Mouse (Mus musculus) adrenal gland, adult 8-10 months (tissue): ENCODE measurements around the gene Retreg3. TPM values are rescaled to one million over a fixed set of nuclear protein-coding genes. Genes with fewer than 3 reads are reported as not detected.

Source experiments
- DNase-seq: peaks from one replicate; pipeline ENCODE4 v3.0.0; 2022
- total RNA-seq, 4 experiments: library from RNA; stranded (reverse); gene quantifications; 2 replicates each; pipeline ENCODE4 v1.2.4; 2022

The Retreg3 gene
- total RNA-seq, 4 experiments from 2014 or later: 48.0 to 56.4 (median 50.8) TPM

DNA sequence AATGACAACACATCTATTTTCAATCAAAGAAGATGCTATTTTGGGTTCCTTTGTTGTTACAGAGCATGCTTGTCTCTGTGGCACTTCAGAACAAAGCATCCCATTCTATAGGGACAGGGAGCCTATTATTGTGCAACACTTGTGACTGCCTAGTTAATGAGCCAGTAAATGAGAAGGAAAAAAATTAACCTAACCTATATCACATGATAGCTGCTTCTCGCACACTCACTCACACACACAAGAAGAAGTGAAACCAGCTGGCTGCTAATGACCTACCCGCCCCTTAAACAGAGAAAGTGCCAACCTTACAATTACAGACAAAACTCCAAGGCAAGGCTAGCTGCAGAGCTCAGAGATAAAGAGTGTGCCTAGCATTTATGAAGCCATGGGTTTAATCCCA, 4.1 kb downstream of the Retreg3 start:
- no peak for DNase-seq

GRCm38 (mm10) chr11:101112186-101112585, 7.5 kb downstream of the Retreg3 start:
- no peak for DNase-seq

- no peak for DNase-seq
Observed at GRCm38 (mm10) chr11:101111178-101111577, 8.5 kb downstream of the Retreg3 start.

DNA sequence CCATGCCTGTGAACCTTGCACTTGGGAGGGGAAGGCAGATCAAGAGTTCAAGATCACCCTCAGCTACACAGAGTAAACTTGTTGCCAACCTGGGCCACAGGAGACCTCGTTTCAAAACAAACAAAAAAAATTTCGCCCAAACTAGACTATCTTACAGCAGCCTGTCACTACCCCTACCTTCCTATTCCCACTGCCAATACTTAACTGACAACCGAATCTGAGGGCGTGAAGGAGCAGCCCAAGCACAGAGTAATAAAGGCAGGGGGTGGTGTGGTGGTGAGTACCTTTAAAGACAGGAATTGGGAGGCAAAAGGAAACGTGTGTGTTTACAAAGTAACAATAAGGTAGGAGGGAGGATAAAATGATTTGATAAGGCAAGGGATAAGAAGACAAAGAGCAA, 9.0 kb downstream of the Retreg3 start:
- DNase-seq: no peak

DNA sequence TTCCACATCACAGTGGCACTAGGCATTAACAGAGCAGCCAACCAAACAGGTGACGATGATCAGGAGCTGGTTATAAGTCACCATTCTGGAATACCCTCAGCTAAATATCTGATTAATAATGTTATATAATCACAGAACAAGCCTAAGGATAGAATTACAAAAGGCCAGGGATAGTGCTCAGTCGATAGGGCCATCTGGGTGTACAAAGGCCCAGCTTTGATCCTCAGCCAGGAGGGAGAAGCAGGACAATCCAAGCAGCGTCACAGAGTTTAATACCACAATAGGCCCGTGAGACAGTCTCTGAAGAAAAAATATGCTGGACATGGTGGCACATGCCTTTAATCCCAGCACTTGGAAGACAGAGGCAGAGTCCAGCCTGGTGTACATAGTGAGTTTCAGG, 10.3 kb downstream of the Retreg3 start:
- DNase-seq: no peak

GRCm38 (mm10) chr11:101103011-101103410, 16.7 kb downstream of the Retreg3 start:
- DNase-seq: no peak

- DNase-seq: no peak
Observed at GRCm38 (mm10) chr11:101098231-101098630, 21.5 kb downstream of the Retreg3 start.

DNA sequence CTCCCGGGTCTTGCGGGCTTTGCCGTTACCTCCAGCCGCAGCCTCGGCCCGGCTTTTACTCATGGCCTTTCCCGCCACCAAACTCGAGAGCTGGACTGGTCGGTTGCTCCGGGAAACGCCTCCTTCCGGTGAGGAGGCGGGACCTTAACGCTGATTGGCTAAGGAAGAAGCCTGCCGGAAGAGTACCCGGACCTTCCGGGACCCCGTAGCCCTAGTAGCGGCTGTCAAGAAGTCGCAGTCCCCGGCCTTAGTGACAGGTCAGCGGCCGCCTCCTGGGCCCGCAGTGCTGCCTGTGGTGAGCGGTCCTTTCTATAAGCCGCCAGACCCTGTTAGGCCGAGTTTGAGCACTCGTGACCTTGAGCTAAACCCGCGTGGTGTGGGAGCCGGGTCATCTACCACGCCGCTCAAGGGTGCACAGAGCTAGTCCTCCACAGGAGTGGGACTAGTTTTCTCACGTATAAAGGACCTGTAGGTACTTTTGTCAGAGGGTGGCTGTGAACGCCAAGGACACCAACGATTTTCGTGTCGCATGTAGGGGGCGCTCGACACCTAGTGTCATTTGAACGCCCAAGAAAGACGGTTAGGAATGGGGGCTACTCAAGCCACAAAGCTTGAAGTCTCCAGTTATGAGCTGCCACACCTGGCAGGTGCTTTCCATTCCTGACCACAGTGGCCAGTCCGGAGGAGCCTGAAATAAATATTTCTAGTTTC, 24.2 kb downstream of the Retreg3 start, which contains the start of gene Psmc3ip:
Gene Psmc3ip, minus strand, starts transcription at position 123 of the 711 bp plus-strand sequence.
- DNase-seq: peak; percentile 95

DNA sequence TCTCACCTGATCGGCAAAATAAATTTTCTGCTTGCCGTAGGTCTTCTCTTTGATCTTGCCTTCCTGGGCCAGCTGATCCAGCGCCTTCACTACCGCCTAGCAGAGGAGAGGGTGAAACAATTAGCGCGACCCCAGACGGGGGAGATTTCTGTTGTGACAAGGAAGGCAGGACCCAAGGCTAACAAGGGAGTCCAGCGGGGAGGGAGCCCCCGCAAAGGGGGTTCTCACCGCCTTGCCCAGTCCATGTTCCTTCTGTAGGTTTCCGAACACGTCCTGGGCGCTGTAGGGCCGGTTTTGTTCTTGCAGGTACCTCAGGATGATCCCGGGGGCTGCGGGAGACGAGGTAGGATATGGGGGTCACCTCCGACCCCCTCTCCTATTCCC, 24.8 kb downstream of the Retreg3 start:
- DNase-seq: no peak

DNA sequence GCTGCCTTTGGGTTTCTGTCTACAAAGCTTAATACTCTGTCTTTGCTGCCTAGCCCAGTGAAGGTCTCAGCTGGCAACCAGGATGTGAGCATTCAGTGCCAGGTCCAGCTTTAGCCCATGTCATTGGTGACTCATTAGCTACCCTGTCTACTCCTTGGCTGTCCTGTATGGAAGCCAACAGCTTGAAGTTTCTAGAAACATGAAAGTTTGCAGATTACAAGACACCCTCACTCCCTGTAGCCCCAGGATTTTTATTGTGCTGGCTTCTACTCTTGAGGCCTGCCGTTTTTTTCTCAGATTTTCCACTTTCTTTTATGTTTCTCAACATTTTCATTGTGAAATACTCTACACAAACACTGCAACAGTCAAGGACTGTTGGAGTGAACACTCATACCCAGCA, 29.8 kb downstream of the Retreg3 start:
- DNase-seq: no peak

DNA sequence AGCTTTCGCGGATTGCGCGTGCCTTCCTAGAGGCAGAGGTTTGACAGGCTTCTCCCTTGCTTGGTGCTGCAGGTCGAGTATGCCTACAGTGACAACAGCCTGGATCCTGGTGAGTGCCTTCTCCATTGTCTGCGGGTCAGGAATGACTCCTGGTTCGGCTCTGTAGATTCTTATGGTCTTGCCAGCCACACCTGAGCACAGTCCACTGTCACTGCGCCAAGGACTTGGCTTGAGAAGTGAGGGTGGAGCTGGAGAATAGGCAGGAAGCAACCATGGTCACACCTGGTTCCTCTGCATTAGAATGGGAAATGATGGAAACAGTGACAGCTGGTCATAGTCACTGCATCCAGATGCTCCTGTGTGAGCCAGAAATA, 32.0 kb downstream of the Retreg3 start:
- DNase-seq: no peak

DNA sequence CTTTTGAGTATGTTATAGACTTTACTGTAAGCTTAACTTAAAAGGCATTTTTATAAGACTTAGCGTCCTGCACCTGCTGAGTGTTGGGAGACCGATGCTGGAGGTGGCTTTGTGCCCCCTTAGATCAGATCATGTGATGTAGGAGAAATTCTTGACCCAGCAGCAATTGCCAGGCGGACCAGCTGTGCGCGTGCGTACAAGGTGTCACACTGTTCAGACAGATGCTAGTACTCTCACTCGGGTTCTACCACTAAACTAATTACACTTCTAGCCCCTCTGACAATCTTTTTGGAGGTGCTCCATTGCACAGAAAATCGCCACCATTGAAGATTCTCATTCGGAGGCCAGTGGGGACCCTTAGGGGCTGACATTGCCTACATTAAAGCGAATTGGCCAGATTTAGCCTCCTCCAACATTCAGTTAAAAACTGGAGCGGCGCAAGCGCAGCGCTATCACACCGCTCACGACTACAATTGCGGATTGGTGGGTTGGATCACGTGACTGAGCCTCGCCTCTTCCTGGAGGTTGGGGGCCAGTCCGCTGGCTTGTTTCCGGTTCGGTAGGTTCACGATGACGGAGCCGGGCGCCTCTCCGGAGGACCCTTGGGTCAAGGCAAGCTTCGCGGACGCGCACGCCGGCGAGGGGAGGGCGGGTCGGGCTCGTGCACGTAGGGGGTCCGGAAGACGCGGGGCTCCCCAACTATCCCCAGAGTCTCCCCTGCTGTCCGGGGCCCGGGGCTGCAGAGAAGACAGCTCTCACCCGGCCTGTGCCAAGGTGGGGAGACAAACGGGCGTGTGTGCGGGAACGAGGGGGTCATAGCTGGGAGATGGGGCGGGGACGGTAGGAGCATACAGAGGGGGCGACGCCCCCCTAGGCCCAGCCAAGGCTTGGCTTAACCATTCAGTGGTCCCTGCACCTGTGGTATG, 32.7 kb downstream of the Retreg3 start, which contains the start of gene Mlx:
Gene Mlx, plus strand, starts transcription at position 522 of the 926 bp plus-strand sequence.
- peak; percentile 91 for DNase-seq

DNA sequence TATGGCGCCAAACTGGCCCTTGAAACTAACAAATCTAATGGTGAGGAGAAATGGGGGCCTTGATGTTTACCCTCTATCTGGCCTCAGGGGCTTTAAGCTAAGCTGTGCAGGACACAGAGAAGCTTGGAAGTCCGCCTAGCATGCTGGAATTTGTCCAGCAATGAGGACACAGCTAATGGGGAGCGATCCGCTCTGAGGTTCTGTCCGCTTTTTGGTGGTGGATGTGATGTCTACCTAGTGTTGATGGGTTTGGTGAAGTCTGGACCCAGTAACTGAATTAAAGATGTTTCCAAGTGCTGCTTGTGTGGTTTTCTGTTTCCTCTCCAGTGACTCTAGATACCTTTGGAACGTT, 33.4 kb downstream of the Retreg3 start:
- DNase-seq: no peak

DNA sequence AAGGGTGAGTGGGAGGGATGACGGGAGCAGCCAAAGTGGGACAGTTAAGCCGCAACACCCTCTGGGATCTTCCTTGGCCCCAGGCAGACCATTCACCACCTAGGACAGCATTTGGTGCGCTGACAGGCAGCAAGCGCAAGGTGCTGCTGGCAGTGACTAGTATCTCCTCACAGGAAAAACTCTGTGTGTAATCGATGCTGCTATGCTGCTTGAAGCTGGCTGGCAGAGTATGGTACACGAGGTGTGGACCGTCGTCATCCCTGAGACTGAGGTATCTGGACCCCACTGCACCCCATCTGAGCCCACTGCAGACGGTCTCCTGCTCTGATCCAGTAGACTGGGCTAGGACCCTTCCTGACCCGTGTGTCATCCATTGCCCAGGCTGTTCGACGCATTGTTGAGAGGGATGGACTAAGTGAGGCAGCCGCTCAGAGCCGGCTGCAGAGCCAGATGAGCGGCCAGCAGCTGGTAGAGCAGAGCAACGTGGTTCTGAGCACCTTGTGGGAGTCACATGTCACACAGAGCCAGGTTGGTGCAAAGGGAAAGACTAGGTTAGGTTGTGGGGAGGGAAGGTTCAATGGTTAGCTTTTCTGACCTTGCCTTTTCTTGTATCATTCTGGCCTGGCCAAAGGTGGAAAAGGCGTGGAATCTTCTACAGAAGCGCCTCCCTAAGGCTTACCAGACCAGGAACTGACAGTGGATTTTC, 33.9 kb downstream of the Retreg3 start:
- no peak for DNase-seq

GRCm38 (mm10) chr11:101084811-101085210, 34.9 kb downstream of the Retreg3 start:
- DNase-seq: no peak

GRCm38 (mm10) chr11:101084246-101084645, 35.4 kb downstream of the Retreg3 start:
- DNase-seq: no peak

GRCm38 (mm10) chr11:101083083-101083697, 36.5 kb downstream of the Retreg3 start:
- DNase-seq: peak; percentile 31

DNA sequence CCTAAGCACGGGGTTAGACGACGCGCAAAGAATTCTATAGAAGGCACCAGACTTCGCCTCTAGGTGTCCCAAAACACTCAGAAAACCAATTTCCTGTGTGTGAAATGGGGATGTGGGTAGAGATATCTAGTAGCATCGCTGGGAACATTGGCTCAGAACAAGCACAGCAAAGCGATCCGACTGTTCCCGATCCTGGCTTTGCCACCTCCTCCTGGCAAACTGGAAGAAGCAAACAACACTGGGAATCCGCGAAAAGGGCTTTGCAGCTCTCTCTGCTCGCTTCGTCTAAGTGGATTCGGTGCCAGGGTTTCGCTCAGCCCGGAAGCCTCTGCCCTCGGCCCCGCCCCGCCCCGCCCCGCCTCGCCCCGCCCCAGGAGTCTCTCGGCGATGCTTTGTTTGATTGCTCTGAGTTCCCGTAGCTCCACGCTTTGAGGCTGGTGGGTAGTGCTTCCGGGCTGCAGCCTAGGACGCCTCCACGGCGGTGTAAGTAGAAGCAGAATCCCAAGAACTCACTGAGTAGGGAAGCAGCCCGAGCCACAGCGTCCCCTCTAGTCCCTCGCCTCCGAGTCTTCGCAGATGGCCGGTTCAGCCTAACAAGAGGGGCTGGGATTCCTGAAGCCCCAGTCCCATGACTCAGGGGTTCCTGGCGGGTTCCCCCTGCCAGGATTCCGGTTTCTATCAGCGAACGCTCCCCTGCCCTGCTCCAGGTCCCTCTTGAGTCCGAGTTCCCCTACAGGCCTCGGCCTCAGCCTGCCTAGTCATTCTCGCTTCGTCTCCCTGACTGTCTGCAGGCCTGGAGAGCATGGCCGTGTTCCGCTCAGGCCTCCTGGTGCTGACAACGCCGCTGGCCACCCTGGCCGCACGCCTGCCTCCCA, 37.2 kb downstream of the Retreg3 start, which contains the start of gene Coasy:
Gene Coasy, plus strand, starts transcription at position 358 of the 875 bp plus-strand sequence.
- peak; percentile 82 for DNase-seq

DNA sequence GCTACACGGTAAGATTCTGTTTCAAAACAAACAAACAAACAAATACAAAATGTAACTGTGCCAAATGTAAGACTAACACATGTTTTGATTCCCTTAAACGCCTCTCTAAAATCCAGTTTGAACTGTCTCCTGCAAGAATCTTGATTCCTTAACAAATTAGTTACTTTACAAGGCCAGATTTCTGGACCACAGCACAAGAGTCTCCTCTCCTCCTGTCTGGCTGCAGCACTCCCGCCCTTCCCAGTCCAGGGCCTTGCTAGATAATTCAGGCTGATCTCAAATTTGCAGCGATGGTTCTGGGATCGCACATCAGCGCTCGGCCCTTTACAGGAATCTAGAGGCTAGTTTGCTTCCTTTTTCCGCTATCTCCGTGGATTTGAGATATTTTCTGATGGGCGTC, 38.0 kb downstream of the Retreg3 start:
- DNase-seq: no peak

- no peak for DNase-seq
Observed at GRCm38 (mm10) chr11:101080421-101080820, 39.3 kb downstream of the Retreg3 start.

GRCm38 (mm10) chr11:101079746-101080145, 39.9 kb downstream of the Retreg3 start:
- DNase-seq: peak; percentile 20
